Mouse (Mus musculus): Measurements from ENCODE around the gene Endog. TPM values are rescaled to one million over a fixed set of nuclear protein-coding genes. Genes with fewer than 3 reads are reported as not detected.
"Not testable (repeated sequence)": the region's sequence is repeated elsewhere in the genome, so short reads cannot be mapped to it uniquely, and the experiment has no call there.

Endog gene
- polyA plus RNA-seq, 1 experiment from 2014 or later, result 21.9 TPM

- Histone ChIP-seq H3K4me1 (ENCODE audit: control insufficient read depth, insufficient read depth, low read length) (peaks cover 11% of the 10 kb centered on the region), H3K4me2 (ENCODE audit: low read depth, low read length) (no peak overlapping the region), H3K9ac (ENCODE audit: low read depth, low read length) (no peak overlapping the region), H3K27ac (replicated peaks; ENCODE audit: low read depth, low read length) (no peak overlapping the region), H3K9me3 (ENCODE audit: control insufficient read depth, low read length) (no peaks in the 10 kb centered on the region), H3K36me3 (ENCODE audit: control insufficient read depth, insufficient read depth, low read length) (peaks cover 40% of the 10 kb centered on the region), H3K4me3 (ENCODE audit: low read depth, low read length) (no peak overlapping the region), H3K27me3 (replicated peaks; ENCODE audit: control insufficient read depth, insufficient read depth, low read length) (no peaks in the 10 kb centered on the region)
- ATAC-seq (ENCODE audit: low read depth) (no peak), DNase-seq (ENCODE audit: low spot score) (no peak)
- 92% methylated on average over 2 of the region's 2 CpGs for WGBS
Observed at GRCm38 (mm10) chr2:30176561-30176960, 5.3 kb downstream of the Endog start.

DNA sequence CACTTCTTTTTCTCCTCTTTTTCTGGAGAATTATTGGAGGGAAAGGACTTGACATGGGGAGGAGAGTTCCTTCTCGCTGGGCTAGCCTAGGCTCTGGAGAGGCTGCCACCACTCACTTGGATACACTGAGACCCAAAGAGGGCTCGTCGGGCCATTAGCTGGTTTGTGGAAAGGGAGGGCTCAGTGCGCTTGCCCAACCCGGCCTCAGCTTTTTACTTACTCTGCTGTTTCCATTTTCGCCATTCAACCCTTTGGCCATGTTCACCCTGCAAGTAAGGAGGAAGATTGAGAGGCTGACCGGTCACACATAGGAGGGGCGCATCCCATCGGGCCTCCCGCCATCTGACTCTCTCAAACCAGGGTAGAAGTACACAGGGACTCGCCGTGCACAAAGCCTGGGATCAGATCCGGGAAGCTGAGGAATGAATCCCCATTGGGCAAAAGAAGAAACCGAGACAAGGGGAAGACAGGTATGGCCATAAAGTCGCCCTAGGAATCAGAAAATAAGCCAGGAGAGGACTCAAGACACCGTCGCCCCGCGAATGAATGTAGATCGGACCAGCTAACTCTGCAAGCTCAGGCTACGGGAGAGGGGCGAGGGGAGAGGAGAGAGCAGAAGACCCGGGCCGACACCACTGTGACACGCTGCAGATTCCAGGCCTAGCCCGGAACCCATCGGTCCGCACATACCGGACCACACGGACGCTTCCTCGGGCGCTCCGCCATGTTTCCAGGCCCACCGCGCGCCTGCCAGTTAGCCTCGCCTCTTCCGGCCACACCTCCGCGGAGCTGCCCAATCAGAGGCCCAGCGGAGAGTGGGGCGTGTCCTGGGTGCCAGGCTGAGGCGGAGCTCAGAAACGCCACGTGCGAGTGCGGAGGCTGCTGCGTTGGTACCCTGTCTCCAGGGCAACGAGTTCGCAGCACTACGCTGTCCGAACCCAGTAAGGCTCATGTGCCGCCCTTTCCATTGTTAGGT is 6.7 kb downstream of the Endog start, which contains the start of gene Spout1:
Gene Spout1 (minus strand): TSS at position 760 of the 976 bp plus-strand sequence.
- Histone ChIP-seq H3K4me3 (ENCODE audit: low read depth, low read length) (peak within 1 kb of the TSS; percentile 70), H3K27ac (replicated peaks; ENCODE audit: low read depth, low read length) (no peak within 1 kb of the TSS), H3K36me3 (ENCODE audit: control insufficient read depth, insufficient read depth, low read length) (peaks cover 39% of the 10 kb centered on the region), H3K27me3 (replicated peaks; ENCODE audit: control insufficient read depth, insufficient read depth, low read length) (no peaks in the 10 kb centered on the region), H3K9ac (ENCODE audit: low read depth, low read length) (peak within 1 kb of the TSS; percentile 80), H3K4me2 (ENCODE audit: low read depth, low read length) (peak within 1 kb of the TSS; percentile 70), H3K9me3 (ENCODE audit: control insufficient read depth, low read length) (no peaks in the 10 kb centered on the region), H3K4me1 (ENCODE audit: control insufficient read depth, insufficient read depth, low read length) (peaks cover 8% of the 10 kb centered on the region; the same call in 1 of the 2 replicates)
- DNase-seq (ENCODE audit: low spot score) (peak; percentile 98), ATAC-seq (ENCODE audit: low read depth) (peak; percentile 99)
- 2% methylated on average over 29 of the region's 54 CpGs for WGBS

DNA sequence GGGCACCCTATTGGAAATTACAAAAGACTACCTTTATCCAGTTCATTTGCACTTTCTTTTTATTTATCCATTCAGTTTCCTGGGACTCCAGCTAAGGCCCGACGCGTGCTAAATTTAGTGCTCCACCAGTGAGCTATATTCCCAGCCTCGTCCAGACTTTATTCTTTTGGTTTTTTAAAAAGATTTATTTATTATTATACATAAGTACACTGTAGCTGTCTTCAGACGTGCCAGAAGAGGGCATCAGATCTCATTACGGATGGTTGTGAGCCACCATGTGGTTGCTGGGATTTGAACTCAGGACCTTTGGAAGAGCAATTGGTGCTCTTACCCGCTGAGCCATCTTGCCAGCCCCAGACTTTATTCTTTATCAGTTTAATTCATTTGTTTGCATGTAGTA is 7.4 kb downstream of the Endog start:
- H3K9me3 ChIP-seq (ENCODE audit: control insufficient read depth, low read length); H3K27ac ChIP-seq (replicated peaks; ENCODE audit: low read depth, low read length); H3K9ac ChIP-seq (ENCODE audit: low read depth, low read length); DNase-seq (ENCODE audit: low spot score); ATAC-seq (ENCODE audit: low read depth); H3K27me3 ChIP-seq (replicated peaks; ENCODE audit: control insufficient read depth, insufficient read depth, low read length); H3K4me1 ChIP-seq (ENCODE audit: control insufficient read depth, insufficient read depth, low read length): not testable (repeated sequence)
- H3K4me2 ChIP-seq (ENCODE audit: low read depth, low read length), result peak overlapping the region; percentile 70
- WGBS, result 59% methylated on average over 7 of the region's 7 CpGs
- peaks cover 32% of the 10 kb centered on the region for H3K36me3 ChIP-seq (ENCODE audit: control insufficient read depth, insufficient read depth, low read length)
- H3K4me3 ChIP-seq (ENCODE audit: low read depth, low read length), result peak overlapping the region; percentile 70

DNA sequence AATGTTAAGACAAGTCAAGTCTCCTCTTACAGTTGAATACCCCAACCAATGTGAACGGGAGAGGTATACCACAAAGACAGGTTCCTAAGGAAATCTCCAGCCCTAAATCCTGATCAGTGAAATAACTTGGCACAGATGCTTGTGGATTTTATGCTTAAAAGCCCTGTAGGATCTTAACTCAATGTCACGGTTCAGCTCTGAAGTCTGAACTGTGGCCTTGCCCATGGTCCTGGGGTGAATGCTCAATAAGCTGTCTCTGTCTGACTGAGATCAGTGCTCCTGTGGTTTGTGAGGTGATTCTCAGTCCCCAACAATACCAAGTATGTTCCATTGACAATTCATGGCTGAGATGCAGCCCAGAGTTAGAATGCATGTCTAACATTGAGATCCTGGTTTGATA is 11.1 kb downstream of the Endog start:
- Histone ChIP-seq H3K4me2 (ENCODE audit: low read depth, low read length) (no peak overlapping the region), H3K27ac (replicated peaks; ENCODE audit: low read depth, low read length) (no peak overlapping the region), H3K27me3 (replicated peaks; ENCODE audit: control insufficient read depth, insufficient read depth, low read length) (no peaks in the 10 kb centered on the region), H3K9me3 (ENCODE audit: control insufficient read depth, low read length) (no peaks in the 10 kb centered on the region), H3K4me1 (ENCODE audit: control insufficient read depth, insufficient read depth, low read length) (peaks cover 3% of the 10 kb centered on the region; the same call in 1 of the 2 replicates), H3K4me3 (ENCODE audit: low read depth, low read length) (no peak overlapping the region), H3K36me3 (ENCODE audit: control insufficient read depth, insufficient read depth, low read length) (peaks cover 9% of the 10 kb centered on the region; the same call in 1 of the 2 replicates), H3K9ac (ENCODE audit: low read depth, low read length) (no peak overlapping the region)
- WGBS, result 63% methylated on average over 2 of the region's 2 CpGs
- DNase-seq (ENCODE audit: low spot score), result no peak
- ATAC-seq (ENCODE audit: low read depth), result no peak

DNA sequence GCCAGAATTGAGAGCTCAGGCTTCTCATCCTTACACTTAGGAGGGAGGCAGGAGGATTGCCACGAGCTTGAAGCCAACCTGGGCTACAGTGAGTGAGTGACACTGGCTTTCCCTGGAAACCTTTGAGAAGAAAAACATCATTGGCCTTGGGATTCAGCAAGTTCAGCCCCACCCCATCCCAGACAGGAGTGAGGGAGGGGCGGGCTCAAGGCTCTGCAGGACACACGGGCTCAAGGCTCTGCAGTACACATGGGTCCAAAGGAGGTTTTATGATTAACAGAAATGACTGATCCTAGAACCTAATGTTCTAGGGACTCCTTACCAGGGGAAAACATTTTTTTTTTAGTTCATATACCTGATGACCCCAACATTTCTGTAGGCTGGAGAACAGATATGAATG is 12.4 kb downstream of the Endog start:
- Histone ChIP-seq H3K36me3 (ENCODE audit: control insufficient read depth, insufficient read depth, low read length) (peaks cover 9% of the 10 kb centered on the region; the same call in 1 of the 2 replicates), H3K4me2 (ENCODE audit: low read depth, low read length) (no peak overlapping the region), H3K9me3 (ENCODE audit: control insufficient read depth, low read length) (no peaks in the 10 kb centered on the region), H3K27ac (replicated peaks; ENCODE audit: low read depth, low read length) (no peak overlapping the region), H3K9ac (ENCODE audit: low read depth, low read length) (no peak overlapping the region), H3K4me1 (ENCODE audit: control insufficient read depth, insufficient read depth, low read length) (no peaks in the 10 kb centered on the region), H3K4me3 (ENCODE audit: low read depth, low read length) (no peak overlapping the region), H3K27me3 (replicated peaks; ENCODE audit: control insufficient read depth, insufficient read depth, low read length) (no peaks in the 10 kb centered on the region)
- ATAC-seq (ENCODE audit: low read depth) (no peak), DNase-seq (ENCODE audit: low spot score) (no peak)
- 67% methylated on average over 3 of the region's 3 CpGs for WGBS

GRCm38 (mm10) chr2:30185276-30185675 is 14.0 kb downstream of the Endog start:
- Histone ChIP-seq H3K9me3 (ENCODE audit: control insufficient read depth, low read length) (no peaks in the 10 kb centered on the region), H3K9ac (ENCODE audit: low read depth, low read length) (no peak overlapping the region), H3K4me2 (ENCODE audit: low read depth, low read length) (no peak overlapping the region), H3K4me3 (ENCODE audit: low read depth, low read length) (no peak overlapping the region), H3K36me3 (ENCODE audit: control insufficient read depth, insufficient read depth, low read length) (peaks cover 9% of the 10 kb centered on the region; the same call in 1 of the 2 replicates), H3K4me1 (ENCODE audit: control insufficient read depth, insufficient read depth, low read length) (no peaks in the 10 kb centered on the region), H3K27me3 (replicated peaks; ENCODE audit: control insufficient read depth, insufficient read depth, low read length) (no peaks in the 10 kb centered on the region), H3K27ac (replicated peaks; ENCODE audit: low read depth, low read length) (no peak overlapping the region)
- DNase-seq (ENCODE audit: low spot score) (no peak), ATAC-seq (ENCODE audit: low read depth) (no peak)
- WGBS, result 92% methylated on average over 6 of the region's 6 CpGs

- 84% methylated on average over 3 of the region's 3 CpGs for WGBS
- Histone ChIP-seq H3K4me1 (ENCODE audit: control insufficient read depth, insufficient read depth, low read length) (no peaks in the 10 kb centered on the region), H3K9me3 (ENCODE audit: control insufficient read depth, low read length) (no peaks in the 10 kb centered on the region), H3K9ac (ENCODE audit: low read depth, low read length) (no peak overlapping the region), H3K4me3 (ENCODE audit: low read depth, low read length) (no peak overlapping the region), H3K27ac (replicated peaks; ENCODE audit: low read depth, low read length) (no peak overlapping the region), H3K27me3 (replicated peaks; ENCODE audit: control insufficient read depth, insufficient read depth, low read length) (no peaks in the 10 kb centered on the region), H3K4me2 (ENCODE audit: low read depth, low read length) (no peak overlapping the region), H3K36me3 (ENCODE audit: control insufficient read depth, insufficient read depth, low read length) (peaks cover 9% of the 10 kb centered on the region; the same call in 1 of the 2 replicates)
- DNase-seq (ENCODE audit: low spot score), result no peak
- no peak for ATAC-seq (ENCODE audit: low read depth)
Observed at GRCm38 (mm10) chr2:30185681-30186080, 14.4 kb downstream of the Endog start.

- ATAC-seq (ENCODE audit: low read depth), result no peak
- no peak for DNase-seq (ENCODE audit: low spot score)
- H3K9me3 ChIP-seq (ENCODE audit: control insufficient read depth, low read length), result no peaks in the 10 kb centered on the region
- H3K9ac ChIP-seq (ENCODE audit: low read depth, low read length), result no peak overlapping the region
- no peaks in the 10 kb centered on the region for H3K27me3 ChIP-seq (replicated peaks; ENCODE audit: control insufficient read depth, insufficient read depth, low read length)
- no peak overlapping the region for H3K4me3 ChIP-seq (ENCODE audit: low read depth, low read length)
- H3K4me1 ChIP-seq (ENCODE audit: control insufficient read depth, insufficient read depth, low read length), result no peaks in the 10 kb centered on the region
- H3K27ac ChIP-seq (replicated peaks; ENCODE audit: low read depth, low read length), result no peak overlapping the region
- 80% methylated on average over 12 of the region's 12 CpGs for WGBS
- no peak overlapping the region for H3K4me2 ChIP-seq (ENCODE audit: low read depth, low read length)
- H3K36me3 ChIP-seq (ENCODE audit: control insufficient read depth, insufficient read depth, low read length), result no peaks in the 10 kb centered on the region
Observed at GRCm38 (mm10) chr2:30191790-30192580, 20.7 kb downstream of the Endog start.

Measured in embryonic facial prominence, embryonic 14.5 days (tissue).